Mouse (Mus musculus) hindbrain, embryonic 12.5 days (tissue): Measurements from ENCODE around the gene Larp4. TPM values are rescaled to one million over a fixed set of nuclear protein-coding genes. Genes with fewer than 3 reads are reported as not detected.

ENCODE experiments used
- ATAC-seq: fragments of 200-750 bp; cut with Nextera tagmentation; 2 replicates; pipeline ENCODE4 v1.8.0; 2017; ENCODE audit warnings: moderate TSS enrichment; ENCODE audit not compliant: low FRiP score
- H3K27ac ChIP-seq: fragments of 300-500 bp; sonication (generic); 2 replicates; pipeline ENCODE4 v1.5.1; 2016; ENCODE audit warnings: mild to moderate bottlenecking
- H3K27me3 ChIP-seq: fragments of 300-500 bp; sonication (generic); 2 replicates; pipeline ENCODE4 v1.6.1; 2016; ENCODE audit warnings: mild to moderate bottlenecking
- H3K36me3 ChIP-seq: fragments of 300-500 bp; sonication (generic); 2 replicates; pipeline ENCODE4 v1.6.1; 2016; ENCODE audit warnings: mild to moderate bottlenecking
- H3K4me1 ChIP-seq: fragments of 300-500 bp; sonication (generic); 2 replicates; pipeline ENCODE4 v1.6.1; 2016
- H3K4me2 ChIP-seq: fragments of 300-500 bp; sonication (generic); replicated peaks from 2 replicates; pipeline ENCODE4 v1.6.1; 2016; ENCODE audit warnings: mild to moderate bottlenecking
- H3K4me3 ChIP-seq: fragments of 300-500 bp; sonication (generic); 2 replicates; pipeline ENCODE4 v1.5.1; 2016; ENCODE audit warnings: mild to moderate bottlenecking
- H3K9ac ChIP-seq: fragments of 300-500 bp; sonication (generic); 2 replicates; pipeline ENCODE4 v1.6.1; 2016; ENCODE audit warnings: mild to moderate bottlenecking, moderate library complexity
- H3K9me3 ChIP-seq: fragments of 300-500 bp; sonication (generic); replicated peaks from 2 replicates; pipeline ENCODE4 v1.6.1; 2016; ENCODE audit warnings: mild to moderate bottlenecking
- WGBS: fragments of 180-500 bp; shearing (Covaris S2); methylation state at CpG from one replicate; pipeline ENCODE4 v1.1.7; 2016; 5-methylcytosine and 5-hydroxymethylcytosine counted together
- polyA plus RNA-seq: library from polyadenylated mRNA; unstranded; fragments of >200 nt; fragmentation: Nextera tagmentation; extraction: Ambion mirVana; gene quantifications from 2 replicates; pipeline ENCODE4 v1.2.1, GENCODE M21; 2016

Larp4 gene
- polyA plus RNA-seq, 1 experiment from 2014 or later: 31.2 TPM

GRCm38 (mm10) chr15:100042048-100042400 lies 72.2 kb downstream of the Larp4 start:
- H3K4me3 ChIP-seq: no peak overlapping the region
- peaks cover 40% of the 10 kb centered on the region for H3K4me1 ChIP-seq
- H3K9ac ChIP-seq: no peak overlapping the region
- H3K36me3 ChIP-seq: 0 out of 2 replicates have a peak, but pooled peaks cover 3% of the 10 kb centered on the region
- 79% methylated on average over 9 of the region's 9 CpGs for WGBS
- H3K4me2 ChIP-seq: peak overlapping the region; percentile 60
- no peak for ATAC-seq
- H3K27ac ChIP-seq: no peak overlapping the region
- 0 out of 2 replicates have a peak, but pooled peaks cover 6% of the 10 kb centered on the region for H3K27me3 ChIP-seq
- H3K9me3 ChIP-seq: no peaks in the 10 kb centered on the region

GRCm38 (mm10) chr15:100045576-100045975 lies 75.7 kb downstream of the Larp4 start:
- H3K4me3 ChIP-seq: no peak overlapping the region
- H3K4me1 ChIP-seq: peaks cover 39% of the 10 kb centered on the region
- no peak overlapping the region for H3K9ac ChIP-seq
- ATAC-seq: no peak
- peaks cover 11% of the 10 kb centered on the region for H3K36me3 ChIP-seq
- 61% methylated on average over 6 of the region's 6 CpGs for WGBS
- no peaks in the 10 kb centered on the region for H3K27me3 ChIP-seq
- H3K27ac ChIP-seq: no peak overlapping the region
- H3K9me3 ChIP-seq: no peaks in the 10 kb centered on the region
- no peak overlapping the region for H3K4me2 ChIP-seq

GRCm38 (mm10) chr15:100049496-100050087 lies 79.7 kb downstream of the Larp4 start:
- H3K9me3 ChIP-seq: no peaks in the 10 kb centered on the region
- peaks cover 38% of the 10 kb centered on the region for H3K4me1 ChIP-seq
- H3K27ac ChIP-seq: no peak overlapping the region
- H3K36me3 ChIP-seq: peaks cover 8% of the 10 kb centered on the region
- no peak overlapping the region for H3K4me3 ChIP-seq
- no peak for ATAC-seq
- no peaks in the 10 kb centered on the region for H3K27me3 ChIP-seq
- no peak overlapping the region for H3K4me2 ChIP-seq
- no peak overlapping the region for H3K9ac ChIP-seq
- WGBS: 84% methylated on average over 7 of the region's 7 CpGs

- Histone ChIP-seq H3K27me3 (no peaks in the 10 kb centered on the region), H3K9me3 (no peaks in the 10 kb centered on the region), H3K27ac (no peak overlapping the region), H3K9ac (no peak overlapping the region), H3K36me3 (peaks cover 8% of the 10 kb centered on the region), H3K4me2 (no peak overlapping the region), H3K4me3 (no peak overlapping the region), H3K4me1 (peaks cover 25% of the 10 kb centered on the region)
- WGBS: 81% methylated on average over 7 of the region's 7 CpGs
- no peak for ATAC-seq
Measured at GRCm38 (mm10) chr15:100050940-100051339, 81.1 kb downstream of the Larp4 start.

- H3K9ac ChIP-seq: 0 out of 2 replicates have a peak overlapping the region, but pooled peaks have one; percentile 5
- peak overlapping the region; percentile 7; the same call in 1 of the 2 replicates for H3K4me2 ChIP-seq
- H3K27me3 ChIP-seq: no peaks in the 10 kb centered on the region
- peaks cover 24% of the 10 kb centered on the region for H3K4me1 ChIP-seq
- peaks cover 8% of the 10 kb centered on the region for H3K36me3 ChIP-seq
- H3K4me3 ChIP-seq: no peak overlapping the region
- no peaks in the 10 kb centered on the region for H3K9me3 ChIP-seq
- WGBS: 23% methylated on average over 3 of the region's 3 CpGs
- H3K27ac ChIP-seq: peak overlapping the region; percentile 36
- ATAC-seq: no peak; the same call in 1 of the 2 replicates
Measured at GRCm38 (mm10) chr15:100052726-100053125, 82.9 kb downstream of the Larp4 start.

- Histone ChIP-seq H3K4me1 (peaks cover 23% of the 10 kb centered on the region), H3K9ac (no peak overlapping the region), H3K4me3 (no peak overlapping the region), H3K4me2 (no peak overlapping the region), H3K36me3 (no peaks in the 10 kb centered on the region), H3K27me3 (no peaks in the 10 kb centered on the region), H3K9me3 (no peaks in the 10 kb centered on the region), H3K27ac (no peak overlapping the region)
- WGBS: 87% methylated on average over 7 of the region's 7 CpGs
- no peak for ATAC-seq
Measured at GRCm38 (mm10) chr15:100056397-100056908, 86.6 kb downstream of the Larp4 start.

GRCm38 (mm10) chr15:100057698-100058097 lies 87.8 kb downstream of the Larp4 start:
- Histone ChIP-seq H3K4me3 (no peak overlapping the region), H3K27me3 (no peaks in the 10 kb centered on the region), H3K4me1 (peaks cover 13% of the 10 kb centered on the region), H3K9me3 (no peaks in the 10 kb centered on the region), H3K36me3 (no peaks in the 10 kb centered on the region), H3K4me2 (no peak overlapping the region), H3K9ac (no peak overlapping the region), H3K27ac (no peak overlapping the region)
- no peak for ATAC-seq
- 80% methylated on average over 3 of the region's 3 CpGs for WGBS

GRCm38 (mm10) chr15:100058143-100058542 lies 88.3 kb downstream of the Larp4 start:
- no peaks in the 10 kb centered on the region for H3K9me3 ChIP-seq
- H3K27me3 ChIP-seq: no peaks in the 10 kb centered on the region
- H3K27ac ChIP-seq: no peak overlapping the region
- no peaks in the 10 kb centered on the region for H3K36me3 ChIP-seq
- no peak overlapping the region for H3K9ac ChIP-seq
- H3K4me1 ChIP-seq: peaks cover 9% of the 10 kb centered on the region
- no peak for ATAC-seq
- WGBS: 89% methylated on average over 3 of the region's 3 CpGs
- no peak overlapping the region for H3K4me2 ChIP-seq
- no peak overlapping the region for H3K4me3 ChIP-seq

GRCm38 (mm10) chr15:100058912-100059311 lies 89.0 kb downstream of the Larp4 start:
- ATAC-seq: no peak
- H3K4me2 ChIP-seq: no peak overlapping the region
- no peak overlapping the region for H3K9ac ChIP-seq

GRCm38 (mm10) chr15:100059626-100060311 lies 89.9 kb downstream of the Larp4 start:
- Histone ChIP-seq H3K9me3 (no peaks in the 10 kb centered on the region), H3K4me2 (no peak overlapping the region), H3K4me1 (peaks cover 7% of the 10 kb centered on the region; the same call in 1 of the 2 replicates), H3K4me3 (no peak overlapping the region), H3K27me3 (no peaks in the 10 kb centered on the region), H3K36me3 (no peaks in the 10 kb centered on the region), H3K9ac (no peak overlapping the region), H3K27ac (no peak overlapping the region)
- WGBS: 81% methylated on average over 7 of the region's 7 CpGs
- ATAC-seq: no peak

More at GRCm38 (mm10) chr15:100058912-100059311, 89.0 kb downstream of the Larp4 start:
- 82% methylated on average over 11 of the region's 11 CpGs for whole genome bisulfite sequencing
- no peaks in the 10 kb centered on the region for H3K36me3 ChIP-seq
- H3K9me3 ChIP-seq: no peaks in the 10 kb centered on the region
- peaks cover 7% of the 10 kb centered on the region; the same call in 1 of the 2 replicates for H3K4me1 ChIP-seq
- no peak overlapping the region for H3K4me3 ChIP-seq
- no peaks in the 10 kb centered on the region for H3K27me3 ChIP-seq
- H3K27ac ChIP-seq: no peak overlapping the region

- WGBS: 83% methylated on average over 4 of the region's 4 CpGs
- no peak overlapping the region for H3K27ac ChIP-seq
Measured at GRCm38 (mm10) chr15:100060513-100061140, 90.8 kb downstream of the Larp4 start.

GRCm38 (mm10) chr15:100061377-100061776 lies 91.5 kb downstream of the Larp4 start:
- Histone ChIP-seq H3K4me2 (no peak overlapping the region), H3K4me1 (peaks cover 5% of the 10 kb centered on the region; the same call in 1 of the 2 replicates), H3K9ac (no peak overlapping the region), H3K36me3 (no peaks in the 10 kb centered on the region), H3K9me3 (no peaks in the 10 kb centered on the region), H3K27me3 (no peaks in the 10 kb centered on the region), H3K27ac (no peak overlapping the region), H3K4me3 (no peak overlapping the region)
- WGBS: over 99% methylated on average over 3 of the region's 3 CpGs
- ATAC-seq: no peak

More at GRCm38 (mm10) chr15:100060513-100061140, 90.8 kb downstream of the Larp4 start:
- no peak for ATAC-seq
- Histone ChIP-seq H3K27me3 (no peaks in the 10 kb centered on the region), H3K4me3 (no peak overlapping the region), H3K36me3 (no peaks in the 10 kb centered on the region), H3K9me3 (no peaks in the 10 kb centered on the region), H3K4me1 (peaks cover 7% of the 10 kb centered on the region; the same call in 1 of the 2 replicates), H3K4me2 (no peak overlapping the region), H3K9ac (no peak overlapping the region)
